Mouse (Mus musculus) hindbrain, embryonic 14.5 days (tissue): ENCODE measurements at regions not wholly inside any gene's neighbourhood (a gene's known extent, or its start where the extent isn't known, plus 50 kb on each side); places are given as distances from the start of the nearest gene placed in this dataset. TPM values are rescaled to one million over a fixed set of nuclear protein-coding genes. Genes with fewer than 3 reads are reported as not detected.

Experiments
- ATAC-seq: fragments of 200-750 bp; cut with Nextera tagmentation; 2 replicates; pipeline ENCODE4 v1.8.0; 2017; ENCODE audit warnings: moderate number of reproducible peaks, mild to moderate bottlenecking, moderate TSS enrichment, moderate library complexity; ENCODE audit not compliant: low FRiP score
- DNase-seq: peaks from one replicate; pipeline ENCODE4 v3.0.0-alpha.2; 2015; ENCODE audit warnings: low spot score
- H3K27ac ChIP-seq: fragments of 300-500 bp; sonication (generic); 2 replicates; pipeline ENCODE4 v1.5.1; 2014; ENCODE audit warnings: mild to moderate bottlenecking, moderate library complexity
- H3K27me3 ChIP-seq: fragments of 300-500 bp; sonication (generic); 2 replicates; pipeline ENCODE4 v1.6.1; 2014; ENCODE audit warnings: mild to moderate bottlenecking, low read length, mixed read lengths; ENCODE audit not compliant: control insufficient read depth, insufficient read depth
- H3K36me3 ChIP-seq: fragments of 300-500 bp; sonication (generic); replicated peaks from 2 replicates; pipeline ENCODE4 v1.6.1; 2014; ENCODE audit not compliant: control insufficient read depth, insufficient read depth
- H3K4me1 ChIP-seq: fragments of 300-500 bp; sonication (generic); replicated peaks from 2 replicates; pipeline ENCODE4 v1.6.1; 2014; ENCODE audit warnings: antibody characterized with exemption, low read length, mixed read lengths; ENCODE audit not compliant: control insufficient read depth, insufficient read depth
- H3K4me2 ChIP-seq: fragments of 300-500 bp; sonication (generic); replicated peaks from 2 replicates; pipeline ENCODE4 v1.6.1; 2014; ENCODE audit warnings: mild to moderate bottlenecking, moderate library complexity
- H3K4me3 ChIP-seq: fragments of 300-500 bp; sonication (generic); replicated peaks from 2 replicates; pipeline ENCODE4 v1.5.1; 2014; ENCODE audit warnings: mild to moderate bottlenecking, low read length
- H3K9ac ChIP-seq: fragments of 300-500 bp; sonication (generic); 2 replicates; pipeline ENCODE4 v1.6.1; 2014
- H3K9me3 ChIP-seq: fragments of 300-500 bp; sonication (generic); 2 replicates; pipeline ENCODE4 v1.6.1; 2016; ENCODE audit warnings: low read length; ENCODE audit not compliant: control insufficient read depth
- WGBS: fragments of 180-500 bp; shearing (Covaris S2); extraction: QIAGEN DNeasy Blood & Tissue Kit; methylation state at CpG from one replicate; pipeline ENCODE4 v1.1.7; 2014; 5-methylcytosine and 5-hydroxymethylcytosine counted together
- microRNA counts: library from miRNA; unstranded; fragments of <30 nt; microRNA quantifications from one replicate; lab custom pipeline; 2016
- microRNA-seq: library from miRNA; unstranded; fragments of <30 nt; microRNA quantifications from one replicate; pipeline ENCODE4, GENCODE M21; 2016

DNA sequence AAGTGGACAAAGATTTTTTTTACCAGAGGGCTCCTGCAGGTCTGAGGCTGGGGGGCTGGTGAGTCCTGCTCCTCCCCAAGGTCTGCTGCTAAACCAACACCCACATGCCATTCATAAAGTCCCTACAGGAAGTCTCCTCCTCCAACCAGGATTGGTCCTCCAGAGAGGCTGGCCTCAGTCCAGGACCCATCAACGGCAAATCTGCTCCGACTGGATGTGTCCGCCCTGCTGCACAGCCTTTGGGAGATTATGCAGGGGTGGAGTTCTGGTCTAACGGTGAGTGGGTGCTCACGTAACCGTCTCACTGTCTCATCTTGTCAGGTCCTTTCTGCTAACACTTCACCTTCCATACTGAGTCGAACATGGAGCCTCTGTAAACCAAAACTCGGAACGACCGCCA lies 64.4 kb upstream of the Ankrd34c start:
- DNase-seq (no peak), ATAC-seq (0 out of 2 replicates have a peak, but pooled peaks have one; percentile 21)
- Histone ChIP-seq H3K27ac (no peak overlapping the region), H3K4me3 (no peak overlapping the region), H3K4me1 (no peaks in the 10 kb centered on the region), H3K4me2 (no peak overlapping the region), H3K9ac (no peak overlapping the region), H3K27me3 (no peaks in the 10 kb centered on the region), H3K36me3 (no peaks in the 10 kb centered on the region), H3K9me3 (no peaks in the 10 kb centered on the region)
- WGBS = 74% methylated on average over 10 of the region's 10 CpGs

DNA sequence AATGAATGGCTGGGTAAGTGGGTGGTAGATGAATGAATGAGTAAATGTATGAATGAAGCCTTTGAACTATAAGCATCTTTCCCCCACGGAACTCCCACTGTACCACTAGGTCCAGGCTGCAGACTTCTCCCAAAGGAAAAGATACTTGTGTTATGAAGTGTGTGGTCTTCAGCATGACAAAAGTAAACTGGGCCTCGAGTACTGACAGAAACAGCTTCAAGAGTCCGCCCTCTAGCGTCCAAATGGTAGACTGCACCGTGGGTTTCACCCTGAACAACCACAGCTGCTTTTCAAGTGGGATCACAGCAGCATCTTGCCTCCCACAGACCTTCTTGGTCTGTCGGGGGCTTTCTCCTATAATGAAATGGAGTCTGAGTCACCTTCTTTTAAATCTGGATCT lies 54.7 kb upstream of the Ankrd34c start:
- no peak overlapping the region for H3K4me2 ChIP-seq
- H3K27me3 ChIP-seq = no peaks in the 10 kb centered on the region
- no peaks in the 10 kb centered on the region for H3K36me3 ChIP-seq
- H3K9ac ChIP-seq = no peak overlapping the region
- no peaks in the 10 kb centered on the region for H3K4me1 ChIP-seq
- no peak overlapping the region for H3K27ac ChIP-seq
- WGBS = 8% methylated on average over 6 of the region's 6 CpGs
- no peak overlapping the region for H3K4me3 ChIP-seq
- H3K9me3 ChIP-seq = no peaks in the 10 kb centered on the region
- ATAC-seq (peak; percentile 60; the same call in 1 of the 2 replicates), DNase-seq (peak; percentile 90)

DNA sequence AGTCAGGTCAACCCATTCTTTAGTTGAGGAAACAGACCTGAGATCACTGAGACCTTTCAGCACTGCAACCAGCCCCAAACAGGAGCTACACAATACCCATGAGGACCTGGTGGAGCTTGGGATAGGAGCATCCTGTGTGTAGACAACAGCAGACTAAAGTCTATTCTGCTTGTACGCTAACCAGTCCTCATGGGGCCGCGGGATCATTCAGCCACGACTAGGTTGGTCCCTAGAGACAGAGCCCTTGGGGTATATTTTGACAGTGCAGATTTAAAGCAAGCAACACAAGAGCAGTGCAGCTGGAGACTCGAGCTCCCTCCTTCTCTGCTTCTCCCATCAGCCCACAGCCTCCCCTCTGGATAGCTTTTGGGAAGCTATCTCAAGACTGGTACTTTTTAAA lies 51.7 kb upstream of the Ankrd34c start:
- Histone ChIP-seq H3K4me3 (no peak overlapping the region), H3K27ac (no peak overlapping the region), H3K4me1 (no peaks in the 10 kb centered on the region; the same call in 1 of the 2 replicates), H3K27me3 (no peaks in the 10 kb centered on the region), H3K9me3 (no peaks in the 10 kb centered on the region), H3K36me3 (no peaks in the 10 kb centered on the region), H3K9ac (no peak overlapping the region), H3K4me2 (no peak overlapping the region)
- 72% methylated on average over 5 of the region's 5 CpGs for WGBS
- DNase-seq (no peak), ATAC-seq (no peak)

DNA sequence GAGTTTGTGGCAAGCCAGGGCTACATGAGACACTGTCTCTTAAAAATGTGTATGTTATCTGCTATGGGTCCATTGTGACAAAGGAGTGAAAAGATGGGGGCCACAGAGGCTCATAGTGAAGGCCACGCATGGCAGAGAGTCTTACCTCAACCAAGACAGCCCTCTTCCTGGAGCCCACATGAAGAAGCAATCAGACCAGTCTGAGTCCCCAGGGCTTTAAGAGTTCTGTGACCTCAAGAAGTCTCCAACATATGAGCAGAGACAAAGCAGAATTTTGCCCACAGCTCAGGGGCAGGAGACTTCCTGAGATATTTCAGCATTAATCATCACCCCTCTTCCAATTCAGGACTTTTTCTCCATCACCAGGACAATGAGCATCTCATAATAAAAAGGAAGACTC lies 50.4 kb upstream of the Ankrd34c start:
- WGBS = 87% methylated on average over 1 of the region's 1 CpGs
- Histone ChIP-seq H3K36me3 (no peaks in the 10 kb centered on the region), H3K4me2 (no peak overlapping the region), H3K9me3 (no peaks in the 10 kb centered on the region), H3K4me3 (no peak overlapping the region), H3K27me3 (no peaks in the 10 kb centered on the region), H3K9ac (no peak overlapping the region), H3K27ac (no peak overlapping the region), H3K4me1 (no peaks in the 10 kb centered on the region; the same call in 1 of the 2 replicates)
- ATAC-seq (no peak), DNase-seq (no peak)

MicroRNAs in the stretch of these regions (microRNA counts, 519-probe panel; counts per million panel counts)
- microRNA mmu-miR-184 (lab: Ali Mortazavi, UCI) = not detected

Small RNAs in the stretch of these regions (microRNA-seq; reads per million reads assigned to microRNA genes)
- 10.5 reads per million, percentile 30 among the genes with 10 or more reads in this experiment for gene Mir184
